Mouse (Mus musculus) CH12.LX (cell line): Measurements from ENCODE around the gene Itgb3. TPM values are rescaled to one million over a fixed set of nuclear protein-coding genes. Genes with fewer than 3 reads are reported as not detected.

ENCODE experiments used
- DNase-seq: peaks from one replicate; pipeline ENCODE4 v3.0.0-alpha.2; 2013; ENCODE audit errors: extremely low read depth
- H3K27ac ChIP-seq: 2 replicates; pipeline ENCODE4 v1.5.1; 2012; ENCODE audit warnings: low read depth, mild to moderate bottlenecking, control low read depth, moderate library complexity; ENCODE audit not compliant: insufficient read depth
- H3K27me3 ChIP-seq: replicated peaks from 2 replicates; pipeline ENCODE3; 2012; ENCODE audit warnings: inconsistent platforms
- H3K36me3 ChIP-seq, 2 experiments: replicated peaks in 1 of 2; 2 replicates each; pipeline versions ENCODE3 to v1.6.1; 2012; ENCODE audit warnings: inconsistent platforms in 1 of 2, low read length in 1 of 2, mild to moderate bottlenecking in 1 of 2, mixed read lengths in 1 of 2, moderate library complexity in 1 of 2; ENCODE audit not compliant: control insufficient read depth in 1 of 2, insufficient read depth in 1 of 2
- H3K4me1 ChIP-seq, 2 experiments: 2 replicates each; pipeline ENCODE4 v1.6.1; 2012; ENCODE audit warnings: inconsistent platforms in 1 of 2, moderate library complexity in 1 of 2; ENCODE audit not compliant: insufficient read depth in 2 of 2, control insufficient read depth in 1 of 2
- H3K4me2 ChIP-seq: 2 replicates; pipeline ENCODE4 v1.6.1; 2012; ENCODE audit warnings: low read depth, mild to moderate bottlenecking, control low read depth; ENCODE audit not compliant: poor library complexity, insufficient read depth, severe bottlenecking
- H3K4me3 ChIP-seq, 3 experiments: fragments of 150-350 bp in 1 of 3; sonication (generic) in 1 of 3; replicated peaks in 1 of 3; 2 replicates each; pipeline versions ENCODE3 to v1.5.1; 2011 to 2012; ENCODE audit warnings: low read depth in 2 of 3, low read length in 2 of 3, mild to moderate bottlenecking in 2 of 3, moderate library complexity in 2 of 3, control low read depth in 1 of 3, improper control_type of control experiment in 1 of 3, inconsistent platforms in 1 of 3, mixed read lengths in 1 of 3; ENCODE audit not compliant: poor library complexity in 1 of 3
- H3K79me2 ChIP-seq: replicated peaks from 2 replicates; pipeline ENCODE4 v1.6.1; 2012; ENCODE audit warnings: mild to moderate bottlenecking, moderate library complexity; ENCODE audit not compliant: control insufficient read depth, poor library complexity, insufficient read depth, severe bottlenecking; ENCODE audit errors: extremely low read depth
- H3K9ac ChIP-seq: 2 replicates; pipeline ENCODE4 v1.6.1; 2012; ENCODE audit warnings: low read depth, mild to moderate bottlenecking, control low read depth, moderate library complexity; ENCODE audit not compliant: insufficient read depth
- H3K9me3 ChIP-seq: replicated peaks from 2 replicates; pipeline ENCODE3; 2012; ENCODE audit warnings: low read length, inconsistent platforms, mixed read lengths
- EP300 ChIP-seq: IDR thresholded peaks from 2 replicates; pipeline ENCODE4 v1.6.1; 2011; ENCODE audit warnings: low read length, improper control_type of control experiment
- IRF4 ChIP-seq: IDR thresholded peaks from 2 replicates; pipeline ENCODE4 v1.6.1; 2014; ENCODE audit warnings: low read depth, mild to moderate bottlenecking, inconsistent platforms, low read length, improper control_type of control experiment
- JUND ChIP-seq: conservative IDR thresholded peaks from 2 replicates; pipeline ENCODE4 v1.6.1; 2011; ENCODE audit warnings: low read depth, low read length, improper control_type of control experiment
- MEF2A ChIP-seq: IDR thresholded peaks from 2 replicates; pipeline ENCODE4 v1.6.1; 2014; ENCODE audit warnings: low read depth, mild to moderate bottlenecking, inconsistent platforms, low read length, improper control_type of control experiment, borderline replicate concordance
- MXI1 ChIP-seq: IDR thresholded peaks from 2 replicates; pipeline ENCODE4 v1.6.1; 2011; ENCODE audit warnings: mild to moderate bottlenecking, low read depth, low read length, improper control_type of control experiment
- RCOR1 ChIP-seq: conservative IDR thresholded peaks from 2 replicates; pipeline ENCODE4 v1.6.1; 2012; ENCODE audit warnings: low read depth, mild to moderate bottlenecking, inconsistent platforms, low read length, improper control_type of control experiment
- TBP ChIP-seq: conservative IDR thresholded peaks from 2 replicates; pipeline ENCODE4 v1.6.1; 2011; ENCODE audit warnings: low read depth, low read length, improper control_type of control experiment
- USF1 ChIP-seq: IDR thresholded peaks from 2 replicates; pipeline ENCODE4 v1.6.1; 2014; ENCODE audit warnings: low read depth, mild to moderate bottlenecking, inconsistent platforms, low read length, improper control_type of control experiment
- ZNF384 ChIP-seq: IDR thresholded peaks from 2 replicates; pipeline ENCODE4 v1.6.1; 2012; ENCODE audit warnings: low read depth, low read length, improper control_type of control experiment, inconsistent platforms
- dilution Hi-C: fragments of 300-500 bp; cut with MboI; formaldehyde crosslinking; loops from 2 replicates; pipeline ENCODE4 v1.14.3; 2020; ENCODE audit warnings: low sequenced_read_pairs; ENCODE audit not compliant: extremely low pct_unique_long_range_greater_than_20kb, extremely low pct_ligation_motif_present
- in situ Hi-C: fragments of 300-500 bp; cut with MboI; formaldehyde crosslinking; loops from 3 replicates; pipeline ENCODE4 v1.14.3; 2019; ENCODE audit warnings: low sequenced_read_pairs, low pct_ligation_motif_present, low pct_unique_long_range_greater_than_20kb, mixed read lengths
- polyA plus RNA-seq: library from polyadenylated mRNA; unstranded; fragments of >175 nt; gene quantifications from 2 replicates; pipeline ENCODE4 v1.2.1, GENCODE M21; 2012; ENCODE audit warnings: low read depth; ENCODE audit not compliant: insufficient read length
- total RNA-seq, 2 experiments: library from RNA; depleted of rRNA; stranded (reverse); fragments of 300-350 nt in 1 of 2; fragments of >200 nt in 1 of 2; gene quantifications; 2 replicates each; pipeline ENCODE4 v1.2.3; 2012 to 2014

The Itgb3 gene
- total and polyA plus RNA-seq, 3 experiments: 2.9 to 11.0 (median 3.0) TPM

- no peaks in the 10 kb centered on the region for H3K79me2 ChIP-seq
- H3K27me3 ChIP-seq: no peaks in the 10 kb centered on the region
- TF ChIP-seq IRF4 (0 out of 2 replicates have a peak, but pooled peaks have one; percentile 3), JUND (no peak)
- DNase-seq: no peak
- H3K9ac ChIP-seq: peak overlapping the region; percentile 0; the same call in 1 of the 2 replicates
- no peaks in the 10 kb centered on the region for H3K9me3 ChIP-seq
- H3K27ac ChIP-seq: no peak overlapping the region
- in situ Hi-C loops: no loop called here
- dilution Hi-C loops: no loop called here
- H3K4me3 ChIP-seq: peak overlapping the region; percentile 51 to 68 (median 66)
- H3K4me1 ChIP-seq: peaks cover 11 to 43% of the 10 kb centered on the region in 2 experiments
- H3K36me3 ChIP-seq: no peaks in the 10 kb centered on the region
- peak overlapping the region; percentile 72 for H3K4me2 ChIP-seq
These were observed 585 bp downstream of the Itgb3 start for GRCm38 (mm10) chr11:104608249-104608920.

GRCm38 (mm10) chr11:104609033-104609684 lies 1.4 kb downstream of the Itgb3 start:
- TF ChIP-seq ZNF384 (peak; percentile 42; the same call in 1 of the 2 replicates), EP300 (peak; percentile 41; the same call in 1 of the 2 replicates), MXI1 (peak; percentile 3; the same call in 1 of the 2 replicates), MEF2A (peak; percentile 51; the same call in 1 of the 2 replicates), USF1 (no peak)

GRCm38 (mm10) chr11:104609733-104610132 lies 1.9 kb downstream of the Itgb3 start:
- Histone ChIP-seq H3K4me3 (peak overlapping the region in 1 of 3 experiments; percentile 1), H3K79me2 (no peaks in the 10 kb centered on the region), H3K36me3 (no peaks in the 10 kb centered on the region), H3K27me3 (no peaks in the 10 kb centered on the region), H3K9me3 (no peaks in the 10 kb centered on the region), H3K9ac (no peak overlapping the region), H3K4me1 (peaks cover 13 to 56% of the 10 kb centered on the region in 2 experiments), H3K27ac (no peak overlapping the region), H3K4me2 (no peak overlapping the region)
- DNase-seq: no peak
- dilution Hi-C loops: no loop called here
- no peak for TF ChIP-seq MEF2A
- TF ChIP-seq MXI1: peak; percentile 12; the same call in 1 of the 2 replicates
- TF ChIP-seq RCOR1: no peak
- TF ChIP-seq TBP: no peak
- in situ Hi-C loops: no loop called here

More at GRCm38 (mm10) chr11:104609033-104609684, 1.4 kb downstream of the Itgb3 start:
- Histone ChIP-seq H3K9me3 (no peaks in the 10 kb centered on the region), H3K27ac (no peak overlapping the region), H3K36me3 (no peaks in the 10 kb centered on the region), H3K27me3 (no peaks in the 10 kb centered on the region), H3K4me2 (peak overlapping the region; percentile 72), H3K4me3 (peak overlapping the region in 1 of 3 experiments; percentile 68), H3K4me1 (peaks cover 13 to 51% of the 10 kb centered on the region in 2 experiments), H3K79me2 (no peaks in the 10 kb centered on the region), H3K9ac (no peak overlapping the region)
- in situ Hi-C loops (no loop called here), dilution Hi-C loops (no loop called here)
- no peak for DNase-seq
